Mouse (Mus musculus) embryonic facial prominence, embryonic 11.5 days (tissue): Measurements from ENCODE around the gene Dhps. TPM values are rescaled to one million over a fixed set of nuclear protein-coding genes. Genes with fewer than 3 reads are reported as not detected.
"Not testable (repeated sequence)": the region's sequence is repeated elsewhere in the genome, so short reads cannot be mapped to it uniquely, and the experiment has no call there.

ENCODE experiments used
- ATAC-seq: fragments of 200-750 bp; cut with Nextera tagmentation; replicated peaks from 2 replicates; pipeline ENCODE4 v1.8.0; 2017; ENCODE audit warnings: low read depth; ENCODE audit not compliant: insufficient number of reproducible peaks, low FRiP score, low TSS enrichment
- DNase-seq: peaks from one replicate; pipeline ENCODE4 v3.0.0-alpha.2; 2015; ENCODE audit warnings: low spot score
- H3K27ac ChIP-seq: fragments of 300-500 bp; sonication (generic); replicated peaks from 2 replicates; pipeline ENCODE4 v1.5.1; 2014; ENCODE audit warnings: mild to moderate bottlenecking, low read depth, low read length, control low read depth
- H3K27me3 ChIP-seq: fragments of 300-500 bp; sonication (generic); 2 replicates; pipeline ENCODE4 v1.6.1; 2014; ENCODE audit warnings: mild to moderate bottlenecking, low read length, moderate library complexity, mixed read lengths; ENCODE audit not compliant: control insufficient read depth, insufficient read depth
- H3K36me3 ChIP-seq: fragments of 300-500 bp; sonication (generic); replicated peaks from 2 replicates; pipeline ENCODE4 v1.6.1; 2014; ENCODE audit warnings: low read depth, mild to moderate bottlenecking, low read length, moderate library complexity, mixed read lengths; ENCODE audit not compliant: control insufficient read depth, insufficient read depth
- H3K4me1 ChIP-seq: fragments of 300-500 bp; sonication (generic); 2 replicates; pipeline ENCODE4 v1.6.1; 2014; ENCODE audit warnings: low read length, mixed read lengths; ENCODE audit not compliant: control insufficient read depth, insufficient read depth
- H3K4me2 ChIP-seq: fragments of 300-500 bp; sonication (generic); 2 replicates; pipeline ENCODE4 v1.6.1; 2014; ENCODE audit warnings: low read depth, mild to moderate bottlenecking, control low read depth, low read length, moderate library complexity
- H3K4me3 ChIP-seq: fragments of 300-500 bp; sonication (generic); 2 replicates; pipeline ENCODE4 v1.5.1; 2014; ENCODE audit warnings: low read depth, low read length, control low read depth
- H3K9ac ChIP-seq: fragments of 300-500 bp; sonication (generic); replicated peaks from 2 replicates; pipeline ENCODE4 v1.6.1; 2014; ENCODE audit warnings: mild to moderate bottlenecking, control low read depth, low read length
- H3K9me3 ChIP-seq: fragments of 300-500 bp; sonication (generic); replicated peaks from 2 replicates; pipeline ENCODE4 v1.6.1; 2016; ENCODE audit warnings: mild to moderate bottlenecking, low read length, inconsistent platforms, mixed read lengths; ENCODE audit not compliant: control insufficient read depth
- WGBS: fragments of 180-500 bp; shearing (Covaris S2); extraction: QIAGEN DNeasy Blood & Tissue Kit; methylation state at CpG from one replicate; pipeline ENCODE4 v1.1.7; 2014; 5-methylcytosine and 5-hydroxymethylcytosine counted together
- polyA plus RNA-seq: library from polyadenylated mRNA; unstranded; fragments of >200 nt; fragmentation: Nextera tagmentation; extraction: Ambion mirVana; gene quantifications from 2 replicates; pipeline ENCODE4 v1.2.1, GENCODE M21; 2014

Gene Dhps
- polyA plus RNA-seq, 1 experiment from 2014 or later: 61.9 TPM

- Histone ChIP-seq H3K36me3 (no peaks in the 10 kb centered on the region; the same call in 1 of the 2 replicates), H3K4me2 (no peak overlapping the region), H3K4me1 (no peaks in the 10 kb centered on the region), H3K27ac (no peak overlapping the region), H3K27me3 (no peaks in the 10 kb centered on the region), H3K4me3 (no peak overlapping the region), H3K9ac (no peak overlapping the region), H3K9me3 (no peaks in the 10 kb centered on the region)
- DNase-seq (peak; percentile 91), ATAC-seq (no peak)
- WGBS: 0% methylated on average over 2 of the region's 2 CpGs
Observed at GRCm38 (mm10) chr8:85076993-85077392, 5.4 kb downstream of the Dhps start.

GRCm38 (mm10) chr8:85080214-85080531 is 8.6 kb downstream of the Dhps start:
- Histone ChIP-seq H3K4me2 (peak overlapping the region; percentile 85), H3K36me3 (no peaks in the 10 kb centered on the region; the same call in 1 of the 2 replicates), H3K4me3 (peak overlapping the region; percentile 90), H3K9ac (peak overlapping the region; percentile 89), H3K4me1 (no peaks in the 10 kb centered on the region; the same call in 1 of the 2 replicates), H3K27ac (no peak overlapping the region), H3K27me3 (no peaks in the 10 kb centered on the region), H3K9me3 (no peaks in the 10 kb centered on the region)
- under 1% methylated on average over 25 of the region's 25 CpGs for WGBS
- DNase-seq (no peak), ATAC-seq (no peak)

- Histone ChIP-seq H3K4me1 (no peaks in the 10 kb centered on the region; the same call in 1 of the 2 replicates), H3K4me2 (peak within 1 kb of the TSS; percentile 85), H3K36me3 (no peaks in the 10 kb centered on the region; the same call in 1 of the 2 replicates), H3K9ac (peak within 1 kb of the TSS; percentile 89), H3K27ac (no peak within 1 kb of the TSS), H3K4me3 (peak within 1 kb of the TSS; percentile 90), H3K9me3 (no peaks in the 10 kb centered on the region), H3K27me3 (no peaks in the 10 kb centered on the region)
- peak; percentile 79 for DNase-seq
- under 1% methylated on average over 30 of the region's 30 CpGs for WGBS
- no peak for ATAC-seq
Observed at GRCm38 (mm10) chr8:85080532-85081215, 9.1 kb downstream of the Dhps start, which contains the start of gene Wdr83os. Wdr83os (plus strand) TSS chr8:85080740.

GRCm38 (mm10) chr8:85081216-85081555 is 9.6 kb downstream of the Dhps start, which contains the start of gene Wdr83:
Wdr83 (minus strand) TSS chr8:85081306.
- no peaks in the 10 kb centered on the region for H3K36me3 ChIP-seq
- H3K9me3 ChIP-seq: no peaks in the 10 kb centered on the region
- WGBS: under 1% methylated on average over 9 of the region's 9 CpGs
- H3K27me3 ChIP-seq: no peaks in the 10 kb centered on the region
- H3K27ac ChIP-seq: no peak within 1 kb of the TSS
- peak within 1 kb of the TSS; percentile 90 for H3K4me3 ChIP-seq
- DNase-seq (peak; percentile 65), ATAC-seq (peak; percentile 40)
- H3K9ac ChIP-seq: peak within 1 kb of the TSS; percentile 89
- peak within 1 kb of the TSS; percentile 85 for H3K4me2 ChIP-seq
- H3K4me1 ChIP-seq: no peaks in the 10 kb centered on the region; the same call in 1 of the 2 replicates

GRCm38 (mm10) chr8:85082169-85082568 is 10.6 kb downstream of the Dhps start:
- not testable (repeated sequence) for H3K9ac ChIP-seq, H3K4me1 ChIP-seq, DNase-seq, ATAC-seq, H3K4me3 ChIP-seq, H3K4me2 ChIP-seq, H3K9me3 ChIP-seq, H3K36me3 ChIP-seq, H3K27me3 ChIP-seq, H3K27ac ChIP-seq
- 93% methylated on average over 4 of the region's 4 CpGs for whole genome bisulfite sequencing

GRCm38 (mm10) chr8:85083108-85083813 is 11.7 kb downstream of the Dhps start, which contains the start of gene Man2b1:
Man2b1 (plus strand) TSS chr8:85083270.
- no peak within 1 kb of the TSS for H3K27ac ChIP-seq
- peak within 1 kb of the TSS; percentile 53 for H3K4me3 ChIP-seq
- no peaks in the 10 kb centered on the region for H3K27me3 ChIP-seq
- H3K4me1 ChIP-seq: no peaks in the 10 kb centered on the region; the same call in 1 of the 2 replicates
- no peaks in the 10 kb centered on the region for H3K9me3 ChIP-seq
- peaks cover 2% of the 10 kb centered on the region; the same call in 1 of the 2 replicates for H3K36me3 ChIP-seq
- 1% methylated on average over 30 of the region's 30 CpGs for WGBS
- peak; percentile 66 for ATAC-seq
- H3K9ac ChIP-seq: peak within 1 kb of the TSS; percentile 68
- peak within 1 kb of the TSS; percentile 60 for H3K4me2 ChIP-seq
- DNase-seq: peak; percentile 81

- Histone ChIP-seq H3K36me3 (peaks cover 2% of the 10 kb centered on the region; the same call in 1 of the 2 replicates), H3K27me3 (no peaks in the 10 kb centered on the region), H3K9ac (no peak overlapping the region), H3K4me3 (no peak overlapping the region), H3K4me1 (no peaks in the 10 kb centered on the region; the same call in 1 of the 2 replicates), H3K9me3 (no peaks in the 10 kb centered on the region), H3K27ac (no peak overlapping the region), H3K4me2 (no peak overlapping the region)
- ATAC-seq (no peak), DNase-seq (no peak)
- WGBS: 96% methylated on average over 8 of the region's 8 CpGs
Observed at GRCm38 (mm10) chr8:85084633-85085032, 13.1 kb downstream of the Dhps start.

- ATAC-seq (no peak), DNase-seq (no peak)
- Histone ChIP-seq H3K4me3 (no peak overlapping the region), H3K9ac (no peak overlapping the region), H3K4me2 (no peak overlapping the region), H3K36me3 (peaks cover 2% of the 10 kb centered on the region; the same call in 1 of the 2 replicates), H3K9me3 (no peaks in the 10 kb centered on the region), H3K27me3 (no peaks in the 10 kb centered on the region), H3K27ac (no peak overlapping the region), H3K4me1 (no peaks in the 10 kb centered on the region; the same call in 1 of the 2 replicates)
- 79% methylated on average over 3 of the region's 3 CpGs for WGBS
Observed at GRCm38 (mm10) chr8:85086238-85086637, 14.7 kb downstream of the Dhps start.
